Mouse (Mus musculus): ENCODE results near the gene Gpr87.

- TF ChIP-seq GATA1 (IDR thresholded peaks at IDR 0.05; ENCODE audit: borderline replicate concordance, low read length) (no peak), TAL1 (conservative IDR thresholded peaks at IDR 0.05; ENCODE audit: low read depth, low read length) (no peak), CTCF (IDR thresholded peaks at IDR 0.05; ENCODE audit: low read depth, low read length) (no peak), POLR2AphosphoS5 (IDR thresholded peaks at IDR 0.05; ENCODE audit: insufficient replicate concordance, low read depth, low read length) (no peak), GATA2 (IDR thresholded peaks at IDR 0.05; ENCODE audit: borderline replicate concordance, low read depth, low read length) (no peak)
Measured at GRCm38 (mm10) chr3:59153424-59153823, 41.5 kb downstream of the Gpr87 start, which contains the start of gene P2ry14.

Measured in G1E (cell line).